Mouse (Mus musculus): Measurements from ENCODE around the gene Alox8. TPM values are rescaled to one million over a fixed set of nuclear protein-coding genes. Genes with fewer than 3 reads are reported as not detected.

Alox8 gene
- polyA plus RNA-seq, 1 experiment from 2014 or later: 0.15 TPM

DNA sequence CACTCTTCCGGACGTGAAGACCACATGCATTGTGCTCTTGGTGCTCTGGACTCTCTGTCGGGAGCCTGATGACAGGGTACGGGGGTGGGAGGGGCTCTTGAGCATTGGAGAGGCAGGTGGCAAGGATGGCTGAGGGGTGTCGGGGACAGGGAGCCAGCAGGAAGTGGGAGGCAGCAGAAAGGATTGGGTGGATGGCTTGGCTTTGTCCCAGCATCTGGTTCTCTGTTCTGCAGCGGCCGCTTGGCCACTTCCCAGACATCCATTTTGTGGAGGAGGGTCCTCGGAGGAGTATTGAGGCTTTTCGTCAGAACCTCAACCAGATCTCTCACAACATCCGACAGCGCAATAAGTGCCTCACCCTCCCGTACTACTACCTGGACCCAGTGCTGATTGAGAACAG, 28.3 kb downstream of the Alox8 start:
- no peak overlapping the region for H3K4me2 ChIP-seq (ENCODE audit: low read depth, low read length)
- H3K36me3 ChIP-seq (ENCODE audit: control insufficient read depth, insufficient read depth, low read length): no peaks in the 10 kb centered on the region
- WGBS: 84% methylated on average over 12 of the region's 12 CpGs
- no peaks in the 10 kb centered on the region for H3K9me3 ChIP-seq (ENCODE audit: control insufficient read depth, low read length)
- H3K4me3 ChIP-seq (ENCODE audit: low read length): no peak overlapping the region
- no peak overlapping the region for H3K27ac ChIP-seq (ENCODE audit: low read length)
- H3K4me1 ChIP-seq (ENCODE audit: control insufficient read depth, insufficient read depth, low read length): no peaks in the 10 kb centered on the region
- no peak for ATAC-seq
- no peak overlapping the region for H3K9ac ChIP-seq (ENCODE audit: low read depth, low read length)
- H3K27me3 ChIP-seq (replicated peaks; ENCODE audit: control insufficient read depth, insufficient read depth, low read length): no peaks in the 10 kb centered on the region

DNA sequence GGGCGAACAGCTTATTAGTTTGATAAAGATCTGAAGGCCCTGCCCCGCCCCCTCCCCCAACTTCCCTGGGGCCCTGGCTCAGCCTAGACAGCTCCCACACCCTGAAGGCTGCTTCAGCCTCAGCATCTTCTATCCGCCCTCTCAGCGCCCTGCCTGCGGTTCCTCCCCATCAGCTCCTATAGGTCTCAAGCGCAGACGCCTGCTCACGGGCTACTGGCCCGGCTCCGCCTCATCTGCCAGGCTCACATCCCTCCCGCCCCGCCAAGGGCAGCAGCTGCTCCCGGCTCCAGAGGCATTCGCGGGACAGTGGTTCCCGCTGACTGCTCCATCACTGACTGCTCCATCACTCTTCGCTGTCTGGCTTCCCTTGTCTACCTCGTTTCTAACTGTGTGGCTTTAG, 40.8 kb downstream of the Alox8 start, which contains the start of gene Alox12b:
Alox12b (plus strand) TSS at position 190 of the 400 bp plus-strand sequence.
- H3K4me3 ChIP-seq (ENCODE audit: low read length): peak within 1 kb of the TSS; percentile 7; the same call in 1 of the 2 replicates
- 0 out of 2 replicates have a peak, but pooled peaks cover 3% of the 10 kb centered on the region for H3K4me1 ChIP-seq (ENCODE audit: control insufficient read depth, insufficient read depth, low read length)
- H3K27ac ChIP-seq (ENCODE audit: low read length): no peak within 1 kb of the TSS
- 2% methylated on average over 18 of the region's 18 CpGs for whole genome bisulfite sequencing
- ATAC-seq: no peak
- no peaks in the 10 kb centered on the region for H3K9me3 ChIP-seq (ENCODE audit: control insufficient read depth, low read length)
- H3K9ac ChIP-seq (ENCODE audit: low read depth, low read length): no peak within 1 kb of the TSS
- peaks cover 19% of the 10 kb centered on the region for H3K27me3 ChIP-seq (replicated peaks; ENCODE audit: control insufficient read depth, insufficient read depth, low read length)
- H3K36me3 ChIP-seq (ENCODE audit: control insufficient read depth, insufficient read depth, low read length): no peaks in the 10 kb centered on the region
- peak within 1 kb of the TSS; percentile 19; the same call in 1 of the 2 replicates for H3K4me2 ChIP-seq (ENCODE audit: low read depth, low read length)

DNA sequence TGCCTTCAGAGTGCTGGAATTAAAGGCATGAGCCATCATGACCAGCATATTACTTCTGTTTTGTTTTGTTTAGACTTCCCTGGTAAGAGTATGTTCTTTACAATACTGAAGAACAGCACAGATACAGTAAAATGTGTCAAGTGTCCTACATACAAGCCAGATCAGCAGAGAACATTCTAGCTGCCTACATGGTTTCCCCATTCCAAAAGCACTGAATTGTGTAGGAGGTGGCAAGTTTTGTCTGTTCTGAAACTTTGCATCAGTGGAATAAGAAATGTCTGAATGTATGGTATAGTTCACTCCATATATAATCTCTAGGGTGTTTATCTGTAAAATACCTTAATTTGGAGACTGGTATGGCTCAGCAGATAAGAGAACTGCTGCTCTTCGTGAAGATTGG, 42.3 kb downstream of the Alox8 start:
- Histone ChIP-seq H3K36me3 (ENCODE audit: control insufficient read depth, insufficient read depth, low read length) (no peaks in the 10 kb centered on the region), H3K9ac (ENCODE audit: low read depth, low read length) (no peak overlapping the region), H3K4me2 (ENCODE audit: low read depth, low read length) (no peak overlapping the region), H3K27me3 (replicated peaks; ENCODE audit: control insufficient read depth, insufficient read depth, low read length) (peaks cover 19% of the 10 kb centered on the region), H3K4me3 (ENCODE audit: low read length) (no peak overlapping the region), H3K27ac (ENCODE audit: low read length) (no peak overlapping the region), H3K9me3 (ENCODE audit: control insufficient read depth, low read length) (no peaks in the 10 kb centered on the region), H3K4me1 (ENCODE audit: control insufficient read depth, insufficient read depth, low read length) (0 out of 2 replicates have a peak, but pooled peaks cover 3% of the 10 kb centered on the region)
- WGBS: 43% methylated on average over 1 of the region's 1 CpGs
- no peak for ATAC-seq

DNA sequence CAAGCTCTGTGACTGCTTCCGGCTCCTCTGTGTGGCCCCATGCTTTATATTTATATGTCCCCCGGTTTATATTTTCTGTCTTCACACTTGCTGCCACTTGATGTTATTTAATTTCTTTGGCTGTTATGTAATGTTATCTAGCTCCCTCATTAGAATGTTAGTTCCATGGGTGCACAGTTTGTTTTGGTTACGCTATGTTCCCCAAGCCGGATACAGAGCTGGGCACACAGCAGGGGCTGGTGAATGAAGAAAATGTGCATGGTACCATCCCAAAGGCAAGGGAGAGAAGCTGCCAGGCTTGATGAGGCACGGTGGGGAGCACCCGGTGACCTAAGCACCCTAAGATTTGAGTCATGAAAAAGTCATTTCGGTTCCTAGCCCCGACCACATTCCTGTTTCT, 43.8 kb downstream of the Alox8 start:
- no peaks in the 10 kb centered on the region for H3K9me3 ChIP-seq (ENCODE audit: control insufficient read depth, low read length)
- H3K4me2 ChIP-seq (ENCODE audit: low read depth, low read length): no peak overlapping the region
- H3K9ac ChIP-seq (ENCODE audit: low read depth, low read length): no peak overlapping the region
- 87% methylated on average over 8 of the region's 8 CpGs for WGBS
- 0 out of 2 replicates have a peak, but pooled peaks cover 3% of the 10 kb centered on the region for H3K4me1 ChIP-seq (ENCODE audit: control insufficient read depth, insufficient read depth, low read length)
- H3K27ac ChIP-seq (ENCODE audit: low read length): no peak overlapping the region
- ATAC-seq: no peak
- no peak overlapping the region for H3K4me3 ChIP-seq (ENCODE audit: low read length)
- peaks cover 22% of the 10 kb centered on the region for H3K27me3 ChIP-seq (replicated peaks; ENCODE audit: control insufficient read depth, insufficient read depth, low read length)
- no peaks in the 10 kb centered on the region for H3K36me3 ChIP-seq (ENCODE audit: control insufficient read depth, insufficient read depth, low read length)

DNA sequence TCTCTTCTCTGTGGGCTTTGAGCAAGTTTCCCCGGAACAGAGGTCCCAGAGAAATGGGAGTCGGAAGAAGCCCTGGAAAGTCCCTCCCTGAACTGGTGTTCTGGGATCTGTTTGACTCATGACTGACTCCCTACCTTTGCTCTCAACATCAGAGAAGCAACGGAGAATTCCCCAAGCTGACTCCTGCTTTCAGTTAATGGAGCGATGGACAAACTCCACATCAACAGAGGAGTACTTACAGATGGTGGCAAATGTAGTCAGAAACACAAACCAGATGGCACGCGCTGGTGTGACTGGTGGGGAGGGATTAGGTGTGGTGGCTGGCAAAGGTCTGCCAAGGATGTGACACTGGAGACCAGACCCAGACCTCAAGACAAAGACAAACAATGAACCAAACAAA, 46.6 kb downstream of the Alox8 start:
- WGBS: 50% methylated on average over 6 of the region's 6 CpGs
- no peaks in the 10 kb centered on the region for H3K36me3 ChIP-seq (ENCODE audit: control insufficient read depth, insufficient read depth, low read length)
- H3K4me1 ChIP-seq (ENCODE audit: control insufficient read depth, insufficient read depth, low read length): no peaks in the 10 kb centered on the region
- peak overlapping the region; percentile 51 for H3K4me2 ChIP-seq (ENCODE audit: low read depth, low read length)
- peak overlapping the region; percentile 32; the same call in 1 of the 2 replicates for H3K4me3 ChIP-seq (ENCODE audit: low read length)
- H3K9ac ChIP-seq (ENCODE audit: low read depth, low read length): 0 out of 2 replicates have a peak overlapping the region, but pooled peaks have one; percentile 39
- ATAC-seq: no peak
- H3K27me3 ChIP-seq (replicated peaks; ENCODE audit: control insufficient read depth, insufficient read depth, low read length): peaks cover 2% of the 10 kb centered on the region; the same call in 1 of the 2 replicates
- no peak overlapping the region for H3K27ac ChIP-seq (ENCODE audit: low read length)
- no peaks in the 10 kb centered on the region for H3K9me3 ChIP-seq (ENCODE audit: control insufficient read depth, low read length)

DNA sequence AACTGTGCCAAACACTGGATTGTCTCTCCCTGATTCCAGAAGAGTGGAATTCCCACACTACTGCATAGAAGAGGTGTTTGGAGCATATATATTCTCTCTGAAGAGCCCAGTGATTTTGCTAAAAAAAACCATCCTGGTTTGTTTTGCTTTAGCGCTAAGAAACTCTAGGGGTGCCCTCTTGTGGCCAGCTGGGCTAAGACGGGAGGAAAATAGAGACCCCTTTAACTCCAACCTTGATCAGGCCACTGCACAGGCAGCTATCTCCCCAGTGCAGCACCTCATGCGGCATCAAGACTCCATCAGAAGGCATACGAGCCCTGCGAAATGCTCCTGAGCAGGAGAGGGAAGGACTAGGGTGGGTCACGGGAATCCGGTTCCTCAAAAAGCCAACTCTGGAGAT, 47.2 kb downstream of the Alox8 start:
- no peak overlapping the region for H3K27ac ChIP-seq (ENCODE audit: low read length)
- H3K27me3 ChIP-seq (replicated peaks; ENCODE audit: control insufficient read depth, insufficient read depth, low read length): peaks cover 2% of the 10 kb centered on the region; the same call in 1 of the 2 replicates
- no peak for ATAC-seq
- H3K36me3 ChIP-seq (ENCODE audit: control insufficient read depth, insufficient read depth, low read length): no peaks in the 10 kb centered on the region
- no peaks in the 10 kb centered on the region for H3K4me1 ChIP-seq (ENCODE audit: control insufficient read depth, insufficient read depth, low read length)
- H3K4me2 ChIP-seq (ENCODE audit: low read depth, low read length): peak overlapping the region; percentile 51
- peak overlapping the region; percentile 32 for H3K4me3 ChIP-seq (ENCODE audit: low read length)
- 7% methylated on average over 7 of the region's 7 CpGs for WGBS
- 0 out of 2 replicates have a peak overlapping the region, but pooled peaks have one; percentile 39 for H3K9ac ChIP-seq (ENCODE audit: low read depth, low read length)
- no peaks in the 10 kb centered on the region for H3K9me3 ChIP-seq (ENCODE audit: control insufficient read depth, low read length)

DNA sequence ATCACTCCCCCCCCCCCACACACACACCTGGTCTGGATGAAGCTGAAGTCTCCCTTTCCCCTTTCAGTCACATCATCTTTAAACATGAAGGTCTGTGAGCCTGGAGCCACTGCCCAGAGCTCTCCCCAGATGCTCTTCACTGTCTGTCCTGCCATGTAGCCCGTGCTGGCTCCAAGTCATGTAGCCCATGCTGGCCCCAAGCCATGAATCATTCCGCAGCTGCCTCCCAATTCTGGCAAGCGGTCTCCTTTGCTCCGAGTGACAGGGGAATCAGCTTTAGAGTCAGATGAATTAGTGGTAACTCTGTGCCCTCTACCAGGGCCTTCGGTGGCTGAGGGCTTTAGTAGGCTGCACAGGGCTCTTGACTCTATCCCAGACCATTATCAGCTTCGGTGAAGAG, 47.9 kb downstream of the Alox8 start:
- no peak overlapping the region for H3K4me3 ChIP-seq (ENCODE audit: low read length)
- H3K36me3 ChIP-seq (ENCODE audit: control insufficient read depth, insufficient read depth, low read length): no peaks in the 10 kb centered on the region
- no peak overlapping the region for H3K4me2 ChIP-seq (ENCODE audit: low read depth, low read length)
- H3K9me3 ChIP-seq (ENCODE audit: control insufficient read depth, low read length): no peaks in the 10 kb centered on the region
- H3K4me1 ChIP-seq (ENCODE audit: control insufficient read depth, insufficient read depth, low read length): no peaks in the 10 kb centered on the region
- H3K27me3 ChIP-seq (replicated peaks; ENCODE audit: control insufficient read depth, insufficient read depth, low read length): peaks cover 2% of the 10 kb centered on the region; the same call in 1 of the 2 replicates
- 77% methylated on average over 6 of the region's 6 CpGs for WGBS
- H3K27ac ChIP-seq (ENCODE audit: low read length): no peak overlapping the region
- ATAC-seq: no peak
- H3K9ac ChIP-seq (ENCODE audit: low read depth, low read length): no peak overlapping the region

- no peak overlapping the region for H3K9ac ChIP-seq (ENCODE audit: low read depth, low read length)
- H3K9me3 ChIP-seq (ENCODE audit: control insufficient read depth, low read length): no peaks in the 10 kb centered on the region
- 89% methylated on average over 5 of the region's 5 CpGs for WGBS
- H3K27ac ChIP-seq (ENCODE audit: low read length): no peak overlapping the region
- H3K4me2 ChIP-seq (ENCODE audit: low read depth, low read length): no peak overlapping the region
- H3K4me3 ChIP-seq (ENCODE audit: low read length): no peak overlapping the region
- H3K27me3 ChIP-seq (replicated peaks; ENCODE audit: control insufficient read depth, insufficient read depth, low read length): 0 out of 2 replicates have a peak, but pooled peaks cover 2% of the 10 kb centered on the region
- H3K4me1 ChIP-seq (ENCODE audit: control insufficient read depth, insufficient read depth, low read length): no peaks in the 10 kb centered on the region
- ATAC-seq: no peak
- no peaks in the 10 kb centered on the region for H3K36me3 ChIP-seq (ENCODE audit: control insufficient read depth, insufficient read depth, low read length)
Observed at GRCm38 (mm10) chr11:69148451-69148960, 49.1 kb downstream of the Alox8 start.

GRCm38 (mm10) chr11:69147546-69147945, 50.1 kb downstream of the Alox8 start:
- H3K4me3 ChIP-seq (ENCODE audit: low read length): no peak overlapping the region
- no peaks in the 10 kb centered on the region for H3K36me3 ChIP-seq (ENCODE audit: control insufficient read depth, insufficient read depth, low read length)
- H3K4me2 ChIP-seq (ENCODE audit: low read depth, low read length): no peak overlapping the region
- H3K27ac ChIP-seq (ENCODE audit: low read length): no peak overlapping the region
- no peaks in the 10 kb centered on the region for H3K9me3 ChIP-seq (ENCODE audit: control insufficient read depth, low read length)
- ATAC-seq: no peak
- no peaks in the 10 kb centered on the region for H3K4me1 ChIP-seq (ENCODE audit: control insufficient read depth, insufficient read depth, low read length)
- H3K27me3 ChIP-seq (replicated peaks; ENCODE audit: control insufficient read depth, insufficient read depth, low read length): 0 out of 2 replicates have a peak, but pooled peaks cover 2% of the 10 kb centered on the region
- no peak overlapping the region for H3K9ac ChIP-seq (ENCODE audit: low read depth, low read length)
- WGBS: 74% methylated on average over 7 of the region's 7 CpGs

DNA sequence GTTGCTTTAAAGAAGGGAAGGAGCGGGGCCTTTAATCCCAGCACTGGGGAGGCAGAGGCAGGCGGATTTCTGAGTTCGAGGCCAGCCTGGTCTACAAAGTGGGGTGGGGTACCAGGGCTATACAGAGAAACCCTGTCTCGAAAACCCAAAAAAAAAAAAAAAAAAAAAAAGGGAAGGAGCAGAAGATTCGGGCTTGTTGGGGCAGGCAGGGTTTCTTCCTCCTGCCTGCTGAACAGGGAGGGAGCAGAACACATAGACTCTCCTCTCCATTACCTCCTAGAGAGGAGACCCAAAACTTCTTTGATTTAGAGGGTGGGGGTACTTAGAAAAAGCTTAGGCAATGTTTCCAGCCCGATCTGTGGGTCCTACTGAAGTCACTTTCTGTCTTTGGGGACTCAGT, 62.3 kb downstream of the Alox8 start:
- no peak for ATAC-seq
- Histone ChIP-seq H3K4me1 (ENCODE audit: control insufficient read depth, insufficient read depth, low read length) (peaks cover 10% of the 10 kb centered on the region; the same call in 1 of the 2 replicates), H3K36me3 (ENCODE audit: control insufficient read depth, insufficient read depth, low read length) (no peaks in the 10 kb centered on the region), H3K27ac (ENCODE audit: low read length) (no peak overlapping the region), H3K9ac (ENCODE audit: low read depth, low read length) (no peak overlapping the region), H3K4me2 (ENCODE audit: low read depth, low read length) (no peak overlapping the region), H3K9me3 (ENCODE audit: control insufficient read depth, low read length) (no peaks in the 10 kb centered on the region), H3K4me3 (ENCODE audit: low read length) (no peak overlapping the region), H3K27me3 (replicated peaks; ENCODE audit: control insufficient read depth, insufficient read depth, low read length) (no peaks in the 10 kb centered on the region)
- WGBS: 90% methylated on average over 6 of the region's 6 CpGs

All from intestine, embryonic 16.5 days (tissue).